Mouse (Mus musculus): ENCODE measurements around the gene Cd302.

- TF ChIP-seq GATA1 (IDR thresholded peaks at IDR 0.05; ENCODE audit: borderline replicate concordance, low read length) (no peak), FLI1 (IDR thresholded peaks at IDR 0.05; ENCODE audit: low read length) (no peak)
Observed at GRCm38 (mm10) chr2:60205795-60206194, 78.5 kb downstream of the Cd302 start.
